Mouse (Mus musculus) ovary, postnatal 14 days (tissue): ENCODE measurements around the gene Nanos1.
A peak's percentile ranks its signal among the peaks of the same experiment; 100 is the strongest.

Experiments
- DNase-seq: peaks from one replicate; pipeline ENCODE4 v3.0.0; 2022; ENCODE audit warnings: low spot score

The Nanos1 gene

DNA sequence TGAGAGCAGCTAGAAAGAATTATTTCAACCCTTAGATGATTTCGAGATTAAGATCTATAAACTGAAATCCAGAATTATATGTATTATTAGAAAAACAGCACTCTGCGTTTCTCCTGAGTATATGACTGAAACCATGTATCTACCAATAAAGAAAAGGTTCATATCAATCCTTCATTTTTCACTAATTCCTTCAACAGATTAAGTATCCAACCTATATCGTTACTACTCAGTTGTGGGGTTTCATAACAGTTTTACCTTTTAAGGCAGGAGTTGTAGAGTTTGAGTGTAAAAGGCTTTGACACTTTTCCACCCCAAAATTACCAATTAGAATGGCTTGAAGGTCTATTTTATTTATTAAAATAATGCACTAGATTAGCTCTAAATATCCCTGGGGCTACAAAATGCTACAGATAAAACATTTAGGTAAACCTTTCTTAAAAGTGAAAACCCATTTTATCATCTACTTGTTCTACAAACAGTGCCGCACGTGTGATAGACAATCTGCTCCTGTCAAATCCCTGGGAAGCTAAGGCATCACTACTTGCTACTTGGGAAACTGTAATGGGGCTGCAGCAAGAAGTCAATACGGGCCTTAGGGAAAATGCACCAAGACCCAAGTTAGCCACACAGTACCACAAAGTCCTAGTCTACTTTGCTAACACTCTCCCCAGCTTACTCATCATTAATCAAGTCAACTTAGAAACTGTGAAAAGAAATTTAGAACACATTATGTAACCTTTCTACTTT is 32.6 kb downstream of the Nanos1 start:
- DNase-seq: no peak

DNA sequence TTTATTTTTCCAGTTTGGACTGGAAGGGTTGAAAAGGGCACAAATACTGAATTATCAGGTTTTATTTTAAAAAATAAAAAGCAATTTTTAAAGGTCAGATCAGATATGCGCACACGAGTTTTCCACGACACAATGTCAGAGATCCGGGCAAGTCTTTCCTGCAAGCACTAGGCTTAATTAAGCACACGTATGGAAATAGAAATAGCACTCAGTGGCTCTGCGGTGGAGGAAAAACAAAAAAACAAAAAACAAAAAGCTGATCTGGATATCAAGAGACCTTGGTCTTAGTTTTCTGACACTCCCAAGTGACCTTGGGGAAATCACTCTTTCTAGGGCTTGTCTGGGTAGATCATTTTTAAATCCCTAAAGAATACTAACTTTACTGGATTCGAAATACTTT is 33.7 kb downstream of the Nanos1 start:
- DNase-seq: no peak

DNA sequence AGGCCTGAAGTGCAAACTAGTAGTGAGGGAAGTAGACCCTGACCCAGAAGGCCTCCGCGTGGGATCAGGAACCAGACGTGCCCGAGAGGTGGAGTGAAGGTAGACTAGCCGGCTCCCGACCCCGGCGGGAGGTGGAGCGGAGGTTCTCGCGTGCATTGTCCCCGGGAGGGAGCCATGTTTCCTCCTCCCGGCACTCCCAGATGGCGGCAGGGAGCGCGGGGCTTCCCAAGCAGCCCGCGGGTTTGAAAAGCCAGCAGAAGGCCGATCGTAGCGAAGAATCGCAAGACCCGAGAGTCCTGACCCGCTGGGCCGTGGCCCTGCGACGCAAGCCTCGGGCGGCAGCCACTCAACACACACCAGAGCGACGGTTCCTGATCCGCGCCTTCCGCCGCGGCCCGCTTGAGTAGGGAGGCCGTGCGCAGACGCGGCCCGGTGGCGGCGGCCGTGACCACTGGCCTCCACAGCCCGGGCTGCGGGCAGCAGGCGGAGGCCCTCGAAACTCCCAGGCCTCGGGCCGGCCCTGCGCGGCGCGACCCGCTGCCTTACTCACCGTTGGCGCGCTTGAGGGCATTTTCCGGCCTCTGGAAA is 34.2 kb downstream of the Nanos1 start:
- DNase-seq: peak; percentile 48

DNA sequence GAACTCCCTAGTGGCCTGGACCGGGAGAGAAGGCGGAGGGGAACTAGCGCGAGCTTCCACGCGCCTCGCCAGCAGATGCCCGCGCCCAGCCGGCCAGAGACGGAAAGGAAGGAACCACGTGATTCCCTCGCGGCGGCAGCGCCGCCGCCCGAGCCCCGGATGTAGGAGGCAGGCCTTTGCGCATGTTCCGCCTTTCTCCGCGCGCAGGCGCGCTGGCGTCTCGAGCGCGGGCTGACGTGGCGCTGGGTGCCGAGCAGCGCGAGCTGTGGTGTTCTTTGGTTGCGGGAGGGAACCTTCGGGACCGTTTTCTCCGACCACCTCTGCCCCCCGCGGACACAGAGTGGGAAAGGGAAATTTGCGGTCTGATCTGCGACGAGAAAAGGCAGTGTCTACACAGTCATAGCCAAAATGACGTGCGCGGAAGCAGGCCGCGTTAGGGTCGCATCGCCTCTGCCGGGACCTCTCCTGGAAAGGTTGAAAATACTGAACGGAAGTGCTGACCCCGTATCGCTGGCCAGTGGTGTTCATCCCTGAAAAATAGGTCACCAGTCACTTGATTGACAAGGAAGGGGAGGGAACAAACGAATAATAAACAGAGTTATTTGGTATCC is 34.9 kb downstream of the Nanos1 start, which contains the start of gene Eif3a:
TSS of gene Eif3a (minus strand) at position 108 of the 611 bp plus-strand sequence.
- DNase-seq: peak; percentile 91

DNA sequence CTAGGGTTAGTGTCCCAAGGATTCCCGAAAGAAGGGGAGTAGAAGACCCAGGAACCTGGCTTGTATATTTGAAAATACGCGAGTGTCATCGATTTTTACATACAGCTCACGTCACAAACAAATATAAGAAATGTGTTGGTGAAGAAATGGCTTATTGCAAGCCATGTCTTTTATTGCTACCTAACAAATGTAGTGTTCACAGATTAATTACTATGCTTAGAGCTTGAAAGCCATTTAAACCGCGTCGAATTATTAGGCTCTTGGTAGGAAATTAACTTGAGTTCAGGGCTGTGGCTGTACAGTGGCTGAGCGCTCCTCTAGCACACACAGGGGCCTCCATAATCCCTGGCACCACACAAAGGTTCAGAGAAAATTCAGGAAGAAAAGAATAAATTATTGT is 35.4 kb downstream of the Nanos1 start:
- no peak for DNase-seq

DNA sequence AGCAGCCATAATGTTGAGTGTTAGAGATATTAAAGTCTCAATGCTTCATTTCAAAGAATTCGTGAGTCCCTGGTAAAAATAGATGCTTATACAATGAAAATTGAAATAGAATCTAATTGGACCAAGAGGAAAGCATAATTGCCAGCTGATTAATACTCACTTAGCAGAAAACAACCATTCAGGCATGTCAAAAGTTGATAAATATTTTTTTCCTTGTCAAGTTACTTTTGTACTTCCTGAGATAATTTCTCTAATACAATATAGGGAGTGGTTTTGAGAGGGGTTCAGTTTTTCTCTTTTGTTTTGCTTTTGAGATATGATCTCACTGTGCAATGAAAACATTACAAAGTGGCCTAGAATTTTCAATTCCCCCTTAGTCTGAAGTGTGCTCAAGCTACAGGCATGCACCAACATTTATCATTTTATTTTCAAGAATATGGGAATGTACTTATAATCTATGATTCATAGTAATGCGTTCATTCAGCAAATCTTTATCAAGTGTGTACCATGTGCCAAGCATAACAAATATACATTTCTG is 37.5 kb downstream of the Nanos1 start:
- DNase-seq: no peak

DNA sequence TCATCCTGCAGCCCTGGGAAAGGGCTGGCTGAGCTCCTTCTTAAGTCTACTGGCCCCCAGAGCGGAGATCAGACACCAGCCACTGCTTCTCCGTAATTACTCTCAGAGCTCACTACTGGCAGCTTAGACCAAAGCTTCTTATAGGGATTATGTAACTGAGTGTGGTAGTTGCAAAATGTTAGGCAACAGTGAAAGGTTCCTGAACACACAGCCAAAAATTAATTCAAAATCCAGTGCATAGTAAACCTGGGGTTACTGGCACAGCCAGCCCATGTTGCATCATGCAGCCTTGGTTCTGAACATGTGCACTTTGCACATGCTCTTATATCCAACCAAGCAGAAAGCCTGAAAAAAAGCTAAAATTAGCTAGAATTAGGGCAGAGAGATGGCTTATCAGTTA is 39.5 kb downstream of the Nanos1 start:
- DNase-seq: no peak

DNA sequence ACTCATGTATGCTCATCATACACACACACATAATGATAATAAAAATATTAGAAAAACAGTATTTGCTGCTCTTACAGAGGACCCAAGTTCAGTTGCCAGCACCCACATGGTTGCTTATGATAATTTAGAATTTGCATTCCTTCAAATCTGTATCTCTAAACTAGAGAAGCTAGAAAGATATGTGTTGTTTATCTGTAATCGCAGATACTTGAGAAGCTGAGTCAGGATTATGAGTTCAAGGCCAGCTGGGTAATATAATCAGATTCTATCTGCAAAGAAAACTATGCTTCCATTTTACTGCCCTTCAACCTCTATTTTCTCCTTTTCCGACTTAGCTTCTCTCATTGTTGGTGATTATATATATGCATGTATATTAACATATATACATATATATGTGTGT is 41.6 kb downstream of the Nanos1 start:
- DNase-seq: no peak

DNA sequence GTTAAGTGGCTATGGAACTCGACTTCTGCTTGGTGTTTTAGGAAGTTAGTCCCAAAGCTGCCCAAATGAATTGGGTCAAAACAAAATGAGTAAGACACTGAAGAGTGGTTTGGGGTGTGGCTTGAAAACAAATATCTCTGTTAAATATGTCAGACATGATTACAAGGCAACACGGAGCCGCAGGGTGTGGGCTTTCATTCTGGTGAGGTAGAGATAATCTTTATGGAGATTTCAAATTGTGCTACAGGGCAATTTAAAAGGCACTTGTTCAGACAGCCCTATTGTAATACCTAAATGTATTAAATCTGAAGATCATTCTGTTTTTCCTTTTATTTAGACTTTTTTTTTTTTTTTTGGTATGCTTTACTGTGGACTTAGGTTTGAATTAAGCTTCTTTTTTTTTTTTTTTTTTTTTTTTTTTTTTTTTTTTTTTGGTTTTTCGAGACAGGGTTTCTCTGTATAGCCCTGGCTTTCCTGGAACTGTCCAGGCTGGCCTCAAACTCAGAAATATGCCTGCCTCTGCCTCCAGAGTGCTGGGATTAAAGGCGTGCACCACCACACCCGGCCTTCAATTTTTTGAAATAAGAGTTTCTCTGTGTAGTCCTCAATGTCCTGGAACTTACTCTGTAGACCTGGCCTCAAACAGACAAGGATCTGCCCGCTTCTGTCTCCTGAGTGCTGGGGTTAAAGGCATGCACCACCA is 44.2 kb downstream of the Nanos1 start:
- DNase-seq: no peak

DNA sequence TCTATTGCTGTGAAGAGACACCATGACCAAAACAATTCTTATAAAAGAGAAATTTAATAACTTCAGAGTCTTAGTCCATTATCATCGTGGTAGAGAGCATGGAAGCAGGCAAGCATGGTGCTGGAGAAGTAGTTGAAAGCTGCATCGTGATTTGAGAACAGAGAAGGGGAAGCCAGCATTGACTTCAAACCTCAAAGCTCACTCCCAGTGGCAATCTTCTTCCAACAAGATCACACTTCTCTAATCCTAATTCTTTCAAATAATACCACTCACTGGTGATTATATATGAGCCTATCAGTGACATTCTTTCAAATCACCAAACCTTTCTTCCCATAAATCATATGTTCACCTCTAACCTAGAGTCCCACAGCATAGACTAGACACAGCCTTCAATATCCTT is 49.1 kb downstream of the Nanos1 start:
- DNase-seq: no peak
